Mouse (Mus musculus) midbrain, embryonic 10.5 days (tissue): Measurements from ENCODE around the gene Hist1h2ac. TPM values are rescaled to one million over a fixed set of nuclear protein-coding genes. Genes with fewer than 3 reads are reported as not detected.
"Not testable (repeated sequence)": the region's sequence is repeated elsewhere in the genome, so short reads cannot be mapped to it uniquely, and the experiment has no call there.

ENCODE experiments used
- DNase-seq: peaks from one replicate; pipeline ENCODE4 v3.0.0-alpha.2; 2017; ENCODE audit warnings: low spot score
- H3K27ac ChIP-seq: fragments of 300-500 bp; sonication (generic); replicated peaks from 2 replicates; pipeline ENCODE4 v1.5.1; 2016; ENCODE audit warnings: mild to moderate bottlenecking
- H3K27me3 ChIP-seq: fragments of 300-500 bp; sonication (generic); 2 replicates; pipeline ENCODE4 v1.6.1; 2016; ENCODE audit warnings: low read depth, mild to moderate bottlenecking; ENCODE audit not compliant: poor library complexity, severe bottlenecking
- H3K36me3 ChIP-seq: fragments of 300-500 bp; sonication (generic); 2 replicates; pipeline ENCODE4 v1.6.1; 2016; ENCODE audit warnings: mild to moderate bottlenecking, moderate library complexity
- H3K4me1 ChIP-seq: fragments of 300-500 bp; sonication (generic); 2 replicates; pipeline ENCODE4 v1.6.1; 2016
- H3K4me3 ChIP-seq: fragments of 300-500 bp; sonication (generic); 2 replicates; pipeline ENCODE4 v1.5.1; 2016; ENCODE audit warnings: mild to moderate bottlenecking, moderate library complexity
- H3K9me3 ChIP-seq: fragments of 300-500 bp; sonication (generic); replicated peaks from 2 replicates; pipeline ENCODE4 v1.6.1; 2016; ENCODE audit warnings: mild to moderate bottlenecking
- WGBS: fragments of 180-500 bp; shearing (Covaris S2); methylation state at CpG from one replicate; pipeline ENCODE4 v1.1.7; 2016; 5-methylcytosine and 5-hydroxymethylcytosine counted together
- polyA plus RNA-seq: library from polyadenylated mRNA; unstranded; fragments of >200 nt; fragmentation: Nextera tagmentation; extraction: Ambion mirVana; gene quantifications from 2 replicates; pipeline ENCODE4 v1.2.1, GENCODE M21; 2016

The Hist1h2ac gene
- 1.3 TPM in 2 replicates for polyA plus RNA-seq

DNA sequence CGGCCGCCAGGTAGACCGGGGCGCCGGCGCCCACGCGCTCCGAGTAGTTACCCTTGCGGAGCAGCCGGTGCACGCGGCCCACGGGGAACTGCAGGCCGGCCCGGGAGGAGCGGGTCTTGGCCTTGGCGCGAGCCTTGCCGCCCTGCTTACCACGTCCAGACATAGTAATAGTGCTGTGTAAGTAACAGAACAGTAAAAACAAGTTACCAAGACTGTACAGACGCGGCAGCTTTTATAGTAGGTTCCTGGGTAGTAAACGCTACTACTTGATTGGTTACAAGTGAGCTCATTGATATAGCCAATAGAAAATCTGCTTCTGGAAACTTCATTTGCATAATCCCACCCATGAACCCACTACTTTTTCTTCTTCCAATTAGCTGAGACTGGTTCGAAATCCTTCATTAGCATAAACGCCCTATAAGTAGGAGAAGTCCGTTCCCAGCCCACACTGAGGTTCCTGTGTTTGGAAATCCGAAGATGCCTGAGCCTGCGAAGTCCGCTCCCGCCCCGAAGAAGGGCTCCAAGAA is at the start of gene Hist1h2ac, which contains the start of gene Hist1h2bc:
Hist1h2ac (minus strand) TSS at position 194 of the 527 bp plus-strand sequence.
Hist1h2bc (plus strand) TSS at position 445 of the 527 bp plus-strand sequence.
- H3K4me1 ChIP-seq, result peaks cover 29% of the 10 kb centered on the region
- peak within 1 kb of the TSS; percentile 92 for H3K27ac ChIP-seq
- DNase-seq, result peak; percentile 87
- peak within 1 kb of the TSS; percentile 59 for H3K4me3 ChIP-seq
- no peaks in the 10 kb centered on the region for H3K27me3 ChIP-seq
- WGBS, result 0% methylated on average over 31 of the region's 32 CpGs
- no peaks in the 10 kb centered on the region for H3K36me3 ChIP-seq
- no peaks in the 10 kb centered on the region for H3K9me3 ChIP-seq

DNA sequence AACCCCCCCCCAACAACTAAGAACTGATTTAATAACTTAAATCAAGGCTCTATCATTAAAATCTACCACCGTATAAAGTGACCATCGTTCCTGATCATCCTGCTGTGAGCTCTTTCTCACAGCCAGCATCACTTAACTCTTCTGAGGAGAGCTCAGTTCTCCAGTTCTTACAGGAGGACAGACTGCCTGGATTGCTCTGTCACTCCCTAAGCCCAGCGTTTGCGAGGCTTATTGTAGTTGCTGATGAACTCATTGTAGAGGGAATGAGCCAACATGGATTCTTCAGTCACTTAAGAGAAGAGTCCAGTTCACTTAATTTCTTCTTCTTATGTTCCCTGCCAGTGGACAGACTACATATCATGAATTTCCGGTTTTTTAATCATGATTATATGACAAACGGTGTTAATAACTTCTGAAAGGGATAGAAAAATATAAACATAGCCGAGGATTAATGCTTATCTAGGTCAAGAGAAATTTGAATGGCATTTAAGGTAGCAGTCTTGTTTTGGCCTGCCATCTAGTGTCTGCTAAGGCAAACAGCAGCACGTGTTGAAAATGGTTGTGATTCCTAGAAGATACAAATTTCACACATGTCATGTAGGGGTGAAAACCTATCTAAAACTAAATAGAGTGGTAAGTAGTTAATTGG is 48.5 kb upstream of the Hist1h2ac start:
- H3K36me3 ChIP-seq, result no peaks in the 10 kb centered on the region
- no peak overlapping the region for H3K4me3 ChIP-seq
- no peak for DNase-seq
- WGBS, result 31% methylated on average over 8 of the region's 8 CpGs
- H3K9me3 ChIP-seq, result no peaks in the 10 kb centered on the region
- no peaks in the 10 kb centered on the region for H3K27me3 ChIP-seq
- H3K4me1 ChIP-seq, result no peaks in the 10 kb centered on the region
- H3K27ac ChIP-seq, result no peak overlapping the region

GRCm38 (mm10) chr13:23730479-23730878 is 46.7 kb upstream of the Hist1h2ac start:
- peak; percentile 11 for DNase-seq
- Histone ChIP-seq H3K36me3 (no peaks in the 10 kb centered on the region), H3K9me3 (no peaks in the 10 kb centered on the region), H3K27me3 (no peaks in the 10 kb centered on the region), H3K27ac (0 out of 2 replicates have a peak overlapping the region, but pooled peaks have one; percentile 33), H3K4me1 (no peaks in the 10 kb centered on the region), H3K4me3 (no peak overlapping the region)
- WGBS, result 67% methylated on average over 8 of the region's 8 CpGs

GRCm38 (mm10) chr13:23729706-23730105 is 46.0 kb upstream of the Hist1h2ac start:
- no peak overlapping the region for H3K27ac ChIP-seq
- DNase-seq, result peak; percentile 6
- no peaks in the 10 kb centered on the region for H3K27me3 ChIP-seq
- H3K4me3 ChIP-seq, result no peak overlapping the region
- no peaks in the 10 kb centered on the region for H3K9me3 ChIP-seq
- H3K36me3 ChIP-seq, result no peaks in the 10 kb centered on the region
- peaks cover 3% of the 10 kb centered on the region for H3K4me1 ChIP-seq
- 95% methylated on average over 5 of the region's 5 CpGs for WGBS

DNA sequence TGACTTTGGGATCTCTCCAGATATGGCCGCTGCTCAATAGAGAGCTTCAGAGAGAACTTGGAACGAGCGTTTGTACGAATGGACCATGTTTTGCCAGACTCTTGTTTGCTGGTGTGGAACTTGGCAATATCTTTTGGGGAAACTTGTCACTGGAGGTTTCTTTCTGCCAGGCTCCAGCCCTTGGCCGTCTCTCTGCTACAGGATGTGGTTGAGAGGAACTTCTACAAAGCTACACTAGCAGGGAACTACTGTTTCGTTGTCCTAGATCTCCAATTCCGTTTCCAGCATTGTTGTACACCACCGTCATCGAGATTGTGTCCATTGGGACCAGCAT is 45.4 kb upstream of the Hist1h2ac start:
- Histone ChIP-seq H3K36me3 (no peaks in the 10 kb centered on the region), H3K4me3 (no peak overlapping the region), H3K27me3 (no peaks in the 10 kb centered on the region), H3K4me1 (peaks cover 6% of the 10 kb centered on the region), H3K27ac (no peak overlapping the region), H3K9me3 (no peaks in the 10 kb centered on the region)
- no peak for DNase-seq
- WGBS, result 91% methylated on average over 9 of the region's 9 CpGs

DNA sequence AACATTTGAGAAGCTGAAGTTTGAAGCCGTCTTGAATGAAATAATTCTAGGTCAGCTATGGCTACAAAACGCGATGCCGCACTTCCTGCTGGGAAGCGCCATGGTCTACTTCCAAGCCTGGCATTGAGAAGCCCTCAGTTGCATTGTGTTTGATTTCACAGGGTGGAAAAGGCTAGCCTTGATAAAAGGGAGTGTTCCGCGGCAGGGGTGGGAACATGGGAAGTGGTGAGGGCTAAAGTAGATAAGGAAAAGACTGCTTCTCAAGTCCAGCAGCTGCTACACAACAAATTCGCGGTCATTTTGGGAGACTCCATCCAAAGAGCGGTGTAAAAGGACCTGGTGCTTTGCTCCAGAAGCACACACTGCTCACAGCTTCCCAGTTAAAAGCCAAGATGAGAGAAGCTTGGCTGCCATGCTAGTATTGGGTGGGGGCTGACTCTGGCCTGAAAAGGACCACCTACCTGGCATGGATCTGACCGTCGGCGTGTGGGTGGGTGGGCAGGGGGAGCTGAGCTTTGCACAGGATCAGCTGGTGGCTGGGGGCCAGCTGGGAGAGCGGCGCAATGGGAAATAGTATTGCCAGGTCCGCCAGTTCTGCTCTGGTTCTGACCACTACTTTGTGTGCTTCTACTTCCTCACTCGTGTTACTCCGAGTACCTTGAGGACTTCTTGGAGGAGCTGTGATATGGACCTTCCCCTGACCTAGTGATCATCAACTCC is 44.9 kb upstream of the Hist1h2ac start:
- 86% methylated on average over 18 of the region's 18 CpGs for WGBS
- Histone ChIP-seq H3K27me3 (no peaks in the 10 kb centered on the region), H3K4me3 (no peak overlapping the region), H3K9me3 (no peaks in the 10 kb centered on the region), H3K27ac (no peak overlapping the region), H3K4me1 (peaks cover 7% of the 10 kb centered on the region), H3K36me3 (no peaks in the 10 kb centered on the region)
- peak; percentile 9 for DNase-seq

DNA sequence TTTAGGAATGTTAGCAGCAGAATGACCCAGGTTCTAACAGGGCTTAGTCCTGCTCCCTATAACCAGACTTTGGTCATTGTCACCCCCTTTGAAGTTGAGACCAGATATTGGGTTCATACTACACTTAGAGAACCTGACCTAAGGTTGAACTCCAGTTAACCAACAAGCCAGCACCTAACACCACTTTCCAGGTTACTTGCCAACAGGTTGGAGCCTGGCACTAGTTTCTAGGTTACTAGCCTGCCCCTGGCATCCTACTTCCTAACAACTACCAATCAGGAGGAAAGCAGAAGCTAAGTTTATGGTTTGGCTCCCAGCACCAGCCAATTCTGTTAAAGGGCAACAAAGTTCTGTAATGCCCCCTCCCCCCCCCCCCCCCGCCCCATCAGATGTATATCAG is 41.5 kb upstream of the Hist1h2ac start:
- no peak overlapping the region for H3K4me3 ChIP-seq
- peak; percentile 7 for DNase-seq
- H3K4me1 ChIP-seq, result peaks cover 7% of the 10 kb centered on the region
- no peaks in the 10 kb centered on the region for H3K9me3 ChIP-seq
- no peaks in the 10 kb centered on the region for H3K27me3 ChIP-seq
- no CpG with 5 or more reads among the region's 1 CpGs for WGBS
- no peak overlapping the region for H3K27ac ChIP-seq
- H3K36me3 ChIP-seq, result no peaks in the 10 kb centered on the region

- Histone ChIP-seq H3K27me3 (no peaks in the 10 kb centered on the region), H3K36me3 (no peaks in the 10 kb centered on the region), H3K27ac (no peak overlapping the region), H3K9me3 (peaks cover 7% of the 10 kb centered on the region; the same call in 1 of the 2 replicates), H3K4me1 (peaks cover 7% of the 10 kb centered on the region), H3K4me3 (no peak overlapping the region)
- 83% methylated on average over 4 of the region's 4 CpGs for WGBS
- peak; percentile 3 for DNase-seq
Measured at GRCm38 (mm10) chr13:23724239-23724638, 40.5 kb upstream of the Hist1h2ac start.

GRCm38 (mm10) chr13:23717593-23718245 is 34.0 kb upstream of the Hist1h2ac start:
- H3K4me1 ChIP-seq, H3K36me3 ChIP-seq, H3K4me3 ChIP-seq, H3K27me3 ChIP-seq, H3K9me3 ChIP-seq: not testable (repeated sequence)
- 8% methylated on average over 2 of the region's 2 CpGs for WGBS
- peak; percentile 10 for DNase-seq
- 0 out of 2 replicates have a peak overlapping the region, but pooled peaks have one; percentile 17 for H3K27ac ChIP-seq

DNA sequence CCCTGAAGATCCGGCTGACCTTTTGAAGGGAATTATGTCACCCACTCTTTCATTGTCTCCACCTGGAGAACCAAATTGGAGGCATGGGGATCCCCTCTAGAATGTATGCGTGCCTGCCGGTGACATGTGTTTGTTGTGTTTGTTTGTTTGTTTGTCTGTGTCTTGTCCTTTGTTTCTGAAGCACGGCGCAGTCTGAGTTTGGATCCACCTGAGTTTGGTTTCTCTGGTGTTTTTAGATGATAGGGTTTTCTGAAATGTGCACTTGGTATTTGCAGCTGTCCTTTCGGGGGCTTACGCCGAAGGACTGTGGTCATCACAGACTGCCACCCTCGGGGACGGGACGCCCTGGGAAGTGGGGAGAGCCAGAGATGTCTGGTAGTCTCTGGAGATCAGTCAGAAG is 33.4 kb upstream of the Hist1h2ac start:
- H3K27me3 ChIP-seq, result no peaks in the 10 kb centered on the region
- no peak overlapping the region for H3K4me3 ChIP-seq
- peaks cover 4% of the 10 kb centered on the region; the same call in 1 of the 2 replicates for H3K4me1 ChIP-seq
- peak; percentile 8 for DNase-seq
- 0 out of 2 replicates have a peak overlapping the region, but pooled peaks have one; percentile 17 for H3K27ac ChIP-seq
- WGBS, result 58% methylated on average over 11 of the region's 11 CpGs
- peaks cover 9% of the 10 kb centered on the region; the same call in 1 of the 2 replicates for H3K9me3 ChIP-seq
- H3K36me3 ChIP-seq, result no peaks in the 10 kb centered on the region

GRCm38 (mm10) chr13:23716261-23717042 is 32.7 kb upstream of the Hist1h2ac start:
- no peak for DNase-seq
- H3K27ac ChIP-seq, result no peak overlapping the region
- peaks cover 4% of the 10 kb centered on the region; the same call in 1 of the 2 replicates for H3K27me3 ChIP-seq
- no peaks in the 10 kb centered on the region for H3K36me3 ChIP-seq
- 88% methylated on average over 5 of the region's 5 CpGs for WGBS
- peaks cover 4% of the 10 kb centered on the region; the same call in 1 of the 2 replicates for H3K4me1 ChIP-seq
- H3K4me3 ChIP-seq, result no peak overlapping the region
- peaks cover 9% of the 10 kb centered on the region; the same call in 1 of the 2 replicates for H3K9me3 ChIP-seq
